Mouse (Mus musculus) liver, postnatal 0 days (tissue): Measurements from ENCODE around the gene Emc1. TPM values are rescaled to one million over a fixed set of nuclear protein-coding genes. Genes with fewer than 3 reads are reported as not detected.
A peak's percentile ranks its signal among the peaks of the same experiment; 100 is the strongest.

Experiments used
- ATAC-seq: fragments of 200-750 bp; cut with Nextera tagmentation; 2 replicates; pipeline ENCODE4 v1.8.0; 2017; ENCODE audit warnings: mild to moderate bottlenecking, moderate library complexity
- DNase-seq: peaks from one replicate; pipeline ENCODE4 v3.0.0-alpha.2; 2016
- H3K27ac ChIP-seq: fragments of 300-500 bp; sonication (generic); 2 replicates; pipeline ENCODE4 v1.5.1; 2014; ENCODE audit warnings: antibody characterized with exemption, moderate library complexity, mild to moderate bottlenecking, low read depth
- H3K27me3 ChIP-seq: fragments of 300-500 bp; sonication (generic); 2 replicates; pipeline ENCODE4 v1.6.1; 2014; ENCODE audit warnings: low read length, control low read depth, mixed read lengths; ENCODE audit not compliant: insufficient read depth
- H3K36me3 ChIP-seq: fragments of 300-500 bp; sonication (generic); replicated peaks from 2 replicates; pipeline ENCODE4 v1.6.1; 2014; ENCODE audit warnings: mild to moderate bottlenecking, control low read depth, low read length, moderate library complexity, mixed read lengths; ENCODE audit not compliant: insufficient read depth
- H3K4me1 ChIP-seq: fragments of 300-500 bp; sonication (generic); 2 replicates; pipeline ENCODE4 v1.6.1; 2014; ENCODE audit warnings: antibody characterized with exemption, mild to moderate bottlenecking, control low read depth; ENCODE audit not compliant: insufficient read depth
- H3K4me2 ChIP-seq: fragments of 300-500 bp; sonication (generic); 2 replicates; pipeline ENCODE4 v1.6.1; 2014; ENCODE audit warnings: low read depth, mild to moderate bottlenecking, low read length, moderate library complexity, mixed read lengths
- H3K4me3 ChIP-seq: fragments of 300-500 bp; sonication (generic); 2 replicates; pipeline ENCODE4 v1.5.1; 2014; ENCODE audit warnings: low read depth, low read length
- H3K9ac ChIP-seq: fragments of 300-500 bp; sonication (generic); replicated peaks from 2 replicates; pipeline ENCODE4 v1.6.1; 2014; ENCODE audit warnings: mild to moderate bottlenecking, moderate library complexity
- H3K9me3 ChIP-seq: fragments of 300-500 bp; sonication (generic); 2 replicates; pipeline ENCODE4 v1.6.1; 2016; ENCODE audit warnings: mild to moderate bottlenecking, control low read depth, low read length, mixed read lengths
- CTCF ChIP-seq: sonication (generic); IDR thresholded peaks from 2 replicates; pipeline ENCODE4 v1.5.1; 2016; ENCODE audit warnings: antibody characterized with exemption, low read depth
- EP300 ChIP-seq: IDR thresholded peaks from 2 replicates; pipeline ENCODE4 v1.6.1; 2016; ENCODE audit warnings: antibody characterized with exemption, low read depth, mild to moderate bottlenecking
- WGBS: fragments of 180-500 bp; shearing (Covaris S2); extraction: QIAGEN DNeasy Blood & Tissue Kit; methylation state at CpG from one replicate; pipeline ENCODE4 v1.1.7; 2014; ENCODE audit not compliant: insufficient replicate concordance; 5-methylcytosine and 5-hydroxymethylcytosine counted together
- polyA plus RNA-seq: library from polyadenylated mRNA; unstranded; fragments of >200 nt; fragmentation: Nextera tagmentation; extraction: Ambion mirVana; gene quantifications from 2 replicates; pipeline ENCODE4 v1.2.1, GENCODE M21; 2015

Emc1 gene
- polyA plus RNA-seq, result 6.8 and 8.2 TPM in 2 replicates

GRCm38 (mm10) chr4:139351931-139352711 lies at the start of gene Emc1, which contains the start of the genes Mrto4 and Ubr4:
Gene Emc1, plus strand, starts transcription at chr4:139352587.
Gene Mrto4, minus strand, starts transcription at chr4:139352576.
Gene Ubr4, plus strand, starts transcription at chr4:139352609.
- peak; percentile 89 for DNase-seq
- peak within 1 kb of the TSS; percentile 90 for H3K4me2 ChIP-seq
- peak within 1 kb of the TSS; percentile 72 for H3K9ac ChIP-seq
- H3K9me3 ChIP-seq, result no peaks in the 10 kb centered on the region
- ATAC-seq, result peak; percentile 95
- WGBS, result under 1% methylated on average over 59 of the region's 64 CpGs
- H3K36me3 ChIP-seq, result peaks cover 21% of the 10 kb centered on the region
- H3K27ac ChIP-seq, result peak within 1 kb of the TSS; percentile 90
- peak within 1 kb of the TSS; percentile 66 for H3K4me3 ChIP-seq
- H3K4me1 ChIP-seq, result peaks cover 17% of the 10 kb centered on the region
- no peaks in the 10 kb centered on the region for H3K27me3 ChIP-seq
- peak; percentile 54; the same call in 1 of the 2 replicates for TF ChIP-seq EP300
- no peak for TF ChIP-seq CTCF

GRCm38 (mm10) chr4:139305521-139305920 lies 46.9 kb upstream of the Emc1 start:
- Histone ChIP-seq H3K4me3 (no peak overlapping the region), H3K36me3 (peaks cover 12% of the 10 kb centered on the region), H3K27ac (no peak overlapping the region), H3K9me3 (no peaks in the 10 kb centered on the region), H3K4me2 (no peak overlapping the region), H3K27me3 (no peaks in the 10 kb centered on the region), H3K4me1 (peaks cover 15% of the 10 kb centered on the region), H3K9ac (no peak overlapping the region)
- no peak for TF ChIP-seq EP300
- no peak for TF ChIP-seq CTCF
- no peak for ATAC-seq
- WGBS, result 84% methylated on average over 3 of the region's 3 CpGs
- DNase-seq, result no peak

- Histone ChIP-seq H3K27me3 (no peaks in the 10 kb centered on the region), H3K27ac (no peak overlapping the region), H3K9me3 (no peaks in the 10 kb centered on the region), H3K4me3 (no peak overlapping the region), H3K9ac (no peak overlapping the region), H3K36me3 (peaks cover 10% of the 10 kb centered on the region; the same call in 1 of the 2 replicates), H3K4me2 (no peak overlapping the region), H3K4me1 (peaks cover 28% of the 10 kb centered on the region)
- DNase-seq, result no peak
- no peak for ATAC-seq
- TF ChIP-seq EP300 (no peak), CTCF (no peak)
- WGBS, result 41% methylated on average over 5 of the region's 5 CpGs
Observed at GRCm38 (mm10) chr4:139307916-139308315, 44.5 kb upstream of the Emc1 start.

GRCm38 (mm10) chr4:139309651-139310050 lies 42.7 kb upstream of the Emc1 start:
- Histone ChIP-seq H3K36me3 (peaks cover 13% of the 10 kb centered on the region; the same call in 1 of the 2 replicates), H3K27me3 (no peaks in the 10 kb centered on the region), H3K9me3 (no peaks in the 10 kb centered on the region), H3K4me3 (peak overlapping the region; percentile 95), H3K4me2 (peak overlapping the region; percentile 100), H3K9ac (peak overlapping the region; percentile 91), H3K4me1 (peaks cover 28% of the 10 kb centered on the region), H3K27ac (peak overlapping the region; percentile 78; the same call in 1 of the 2 replicates)
- TF ChIP-seq CTCF, result peak; percentile 21
- TF ChIP-seq EP300, result no peak
- DNase-seq (no peak), ATAC-seq (no peak)
- WGBS, result 43% methylated on average over 6 of the region's 6 CpGs

- peak within 1 kb of the TSS; percentile 100 for H3K4me2 ChIP-seq
- under 1% methylated on average over 56 of the region's 63 CpGs for WGBS
- H3K9me3 ChIP-seq, result no peaks in the 10 kb centered on the region
- H3K9ac ChIP-seq, result peak within 1 kb of the TSS; percentile 91
- peak within 1 kb of the TSS; percentile 95 for H3K4me3 ChIP-seq
- ATAC-seq, result peak; percentile 86
- H3K27me3 ChIP-seq, result no peaks in the 10 kb centered on the region
- peaks cover 14% of the 10 kb centered on the region for H3K36me3 ChIP-seq
- peak within 1 kb of the TSS; percentile 78 for H3K27ac ChIP-seq
- TF ChIP-seq CTCF (no peak; the same call in 1 of the 2 replicates), EP300 (no peak)
- peaks cover 28% of the 10 kb centered on the region for H3K4me1 ChIP-seq
- peak; percentile 99 for DNase-seq
Observed at GRCm38 (mm10) chr4:139310171-139310898, 42.1 kb upstream of the Emc1 start, which contains the start of the genes Pqlc2 and Akr7a5. Gene Pqlc2, minus strand, starts transcription at chr4:139310708. Gene Akr7a5, plus strand, starts transcription at chr4:139310744.
